Mouse (Mus musculus) MEL (cell line): ENCODE measurements at regions not wholly inside any gene's neighbourhood (a gene's known extent, or its start where the extent isn't known, plus 50 kb on each side); places are given as distances from the start of the nearest gene placed in this dataset.

Experiments
- DNase-seq: peaks from one replicate; pipeline ENCODE4 v3.0.0; 2011; ENCODE audit warnings: low read depth, low spot score
- H3K27ac ChIP-seq: 2 replicates; pipeline ENCODE4 v1.5.1; 2012; ENCODE audit warnings: low read depth, mild to moderate bottlenecking, control low read depth, low read length, moderate library complexity; ENCODE audit not compliant: control insufficient read depth
- H3K27me3 ChIP-seq, 2 experiments: fragments of 150-350 bp in 1 of 2; sonication (generic) in 1 of 2; 2 replicates each; pipeline ENCODE4 v1.6.1; 2012; ENCODE audit warnings: low read length in 2 of 2, mild to moderate bottlenecking in 2 of 2, improper control_type of control experiment in 1 of 2, moderate library complexity in 1 of 2; ENCODE audit not compliant: insufficient read depth in 2 of 2, control insufficient read depth in 1 of 2
- H3K36me3 ChIP-seq, 2 experiments: 2 replicates each; pipeline ENCODE4 v1.6.1; 2012 to 2014; ENCODE audit warnings: low read length in 2 of 2, improper control_type of control experiment in 1 of 2, inconsistent platforms in 1 of 2, mild to moderate bottlenecking in 1 of 2; ENCODE audit not compliant: insufficient read depth in 2 of 2, control insufficient read depth in 1 of 2
- H3K4me1 ChIP-seq, 2 experiments: fragments of 150-350 bp in 1 of 2; sonication (generic) in 1 of 2; 2 replicates each; pipeline ENCODE4 v1.6.1; 2012; ENCODE audit warnings: low read length in 2 of 2, improper control_type of control experiment in 1 of 2, mild to moderate bottlenecking in 1 of 2; ENCODE audit not compliant: insufficient read depth in 2 of 2, control insufficient read depth in 1 of 2
- H3K4me3 ChIP-seq, 2 experiments: fragments of 150-350 bp in 1 of 2; sonication (generic) in 1 of 2; 2 replicates each; pipeline ENCODE4 v1.5.1; 2012; ENCODE audit warnings: low read depth in 2 of 2, low read length in 2 of 2, mild to moderate bottlenecking in 2 of 2, moderate library complexity in 2 of 2, control low read depth in 1 of 2, improper control_type of control experiment in 1 of 2; ENCODE audit not compliant: control insufficient read depth in 1 of 2, insufficient read depth in 1 of 2
- H3K79me2 ChIP-seq: 2 replicates; pipeline ENCODE4 v1.6.1; 2012; ENCODE audit warnings: mild to moderate bottlenecking, low read length, moderate library complexity; ENCODE audit not compliant: control insufficient read depth, poor library complexity, insufficient read depth
- H3K9ac ChIP-seq: 2 replicates; pipeline ENCODE4 v1.6.1; 2012; ENCODE audit warnings: low read depth, mild to moderate bottlenecking, control low read depth, low read length, moderate library complexity; ENCODE audit not compliant: control insufficient read depth, poor library complexity, severe bottlenecking
- H3K9me3 ChIP-seq: fragments of 150-350 bp; sonication (generic); replicated peaks from 2 replicates; pipeline ENCODE4 v1.6.1; 2012; ENCODE audit warnings: mild to moderate bottlenecking, low read length, improper control_type of control experiment, moderate library complexity; ENCODE audit not compliant: insufficient read depth
- GABPA ChIP-seq: IDR thresholded peaks from 2 replicates; pipeline ENCODE4 v1.6.1; 2012; ENCODE audit warnings: low read depth, mild to moderate bottlenecking, inconsistent platforms, low read length, improper control_type of control experiment, moderate library complexity
- GATA1 ChIP-seq: IDR thresholded peaks from 2 replicates; pipeline ENCODE4 v1.6.1; 2011; ENCODE audit warnings: low read depth, low read length, improper control_type of control experiment
- MAX ChIP-seq: IDR thresholded peaks from 2 replicates; pipeline ENCODE4 v1.6.1; 2011; ENCODE audit warnings: low read length, improper control_type of control experiment
- MAZ ChIP-seq: IDR thresholded peaks from 2 replicates; pipeline ENCODE4 v1.6.1; 2012; ENCODE audit warnings: low read depth, mild to moderate bottlenecking, inconsistent platforms, low read length, improper control_type of control experiment
- MEF2A ChIP-seq: IDR thresholded peaks from 2 replicates; pipeline ENCODE4 v1.6.1; 2014; ENCODE audit warnings: low read depth, mild to moderate bottlenecking, inconsistent platforms, low read length, improper control_type of control experiment; ENCODE audit not compliant: poor library complexity, insufficient replicate concordance, severe bottlenecking; ENCODE audit errors: extremely low read depth
- NRF1 ChIP-seq: IDR thresholded peaks from 2 replicates; pipeline ENCODE4 v1.6.1; 2014; ENCODE audit warnings: low read depth, mild to moderate bottlenecking, inconsistent platforms, low read length, improper control_type of control experiment, moderate library complexity; ENCODE audit not compliant: poor library complexity, insufficient read depth, severe bottlenecking
- POLR2A ChIP-seq, 2 experiments: IDR thresholded peaks; 2 replicates each; pipeline ENCODE4 v1.6.1; 2011 to 2012; ENCODE audit warnings: low read length in 2 of 2, mild to moderate bottlenecking in 2 of 2, control low read depth in 1 of 2, improper control_type of control experiment in 1 of 2, low read depth in 1 of 2, moderate library complexity in 1 of 2; ENCODE audit not compliant: control insufficient read depth in 1 of 2, insufficient read depth in 1 of 2, poor library complexity in 1 of 2
- RAD21 ChIP-seq: IDR thresholded peaks from 2 replicates; pipeline ENCODE4 v1.6.1; 2011; ENCODE audit warnings: mild to moderate bottlenecking, low read depth, low read length, improper control_type of control experiment
- SIN3A ChIP-seq: IDR thresholded peaks from 2 replicates; pipeline ENCODE4 v1.6.1; 2012; ENCODE audit warnings: low read length, improper control_type of control experiment, inconsistent platforms
- TAL1 ChIP-seq: IDR thresholded peaks from 2 replicates; pipeline ENCODE4 v1.6.1; 2012; ENCODE audit warnings: mild to moderate bottlenecking, inconsistent platforms, low read length, moderate library complexity, mixed read lengths
- TCF12 ChIP-seq: IDR thresholded peaks from 2 replicates; pipeline ENCODE4 v1.6.1; 2014; ENCODE audit warnings: low read depth, mild to moderate bottlenecking, inconsistent platforms, low read length, improper control_type of control experiment, moderate library complexity
- UBTF ChIP-seq: IDR thresholded peaks from 2 replicates; pipeline ENCODE4 v1.6.1; 2012; ENCODE audit warnings: low read depth, mild to moderate bottlenecking, inconsistent platforms, low read length, improper control_type of control experiment, moderate library complexity, borderline replicate concordance; ENCODE audit not compliant: insufficient read depth
- USF1 ChIP-seq: IDR thresholded peaks from 2 replicates; pipeline ENCODE4 v1.6.1; 2014; ENCODE audit warnings: low read depth, mild to moderate bottlenecking, inconsistent platforms, low read length, improper control_type of control experiment, moderate library complexity
- ZKSCAN1 ChIP-seq: IDR thresholded peaks from 2 replicates; pipeline ENCODE4 v1.6.1; 2012; ENCODE audit warnings: low read depth, mild to moderate bottlenecking, inconsistent platforms, low read length, improper control_type of control experiment, moderate library complexity
- ZMIZ1 ChIP-seq: IDR thresholded peaks from 2 replicates; pipeline ENCODE4 v1.6.1; 2012; ENCODE audit warnings: low read depth, mild to moderate bottlenecking, inconsistent platforms, low read length, improper control_type of control experiment, moderate library complexity

GRCm38 (mm10) chr10:116645631-116646030 lies 64.3 kb upstream of the Cnot2 start:
- no peak overlapping the region for H3K27ac ChIP-seq
- no peaks in the 10 kb centered on the region for H3K9me3 ChIP-seq
- H3K36me3 ChIP-seq, result no peaks in the 10 kb centered on the region
- no peaks in the 10 kb centered on the region for H3K4me1 ChIP-seq
- no peaks in the 10 kb centered on the region for H3K27me3 ChIP-seq
- no peak overlapping the region for H3K4me3 ChIP-seq
- no peaks in the 10 kb centered on the region for H3K79me2 ChIP-seq
- no peak for DNase-seq
- TF ChIP-seq GABPA, result no peak
- TF ChIP-seq MEF2A, result no peak
- no peak for TF ChIP-seq SIN3A
- no peak for TF ChIP-seq TCF12
- TF ChIP-seq MAZ, result no peak
- TF ChIP-seq TAL1, result no peak
- TF ChIP-seq GATA1, result no peak
- TF ChIP-seq ZKSCAN1, result no peak
- no peak for TF ChIP-seq USF1
- TF ChIP-seq ZMIZ1, result no peak
- TF ChIP-seq UBTF, result no peak
- TF ChIP-seq NRF1, result no peak
- TF ChIP-seq RAD21, result no peak
- no peak overlapping the region for H3K9ac ChIP-seq

- no peak for TF ChIP-seq POLR2A (IDR thresholded peaks at IDR 0.05; ENCODE audit: control insufficient read depth in 1 of 2, insufficient read depth in 1 of 2, low read depth in 1 of 2, low read length in 2 of 2, poor library complexity in 1 of 2)
- no peak for TF ChIP-seq MAX
- no peak for TF ChIP-seq TAL1
- no peaks in the 10 kb centered on the region for H3K27me3 ChIP-seq
- H3K4me3 ChIP-seq, result no peak overlapping the region
- no peaks in the 10 kb centered on the region for H3K79me2 ChIP-seq
- H3K36me3 ChIP-seq, result no peaks in the 10 kb centered on the region
- no peaks in the 10 kb centered on the region for H3K4me1 ChIP-seq
- H3K9ac ChIP-seq, result no peak overlapping the region
- no peak overlapping the region for H3K27ac ChIP-seq
- no peak for DNase-seq
- no peaks in the 10 kb centered on the region for H3K9me3 ChIP-seq
Observed at GRCm38 (mm10) chr10:116645108-116645507, 63.8 kb upstream of the Cnot2 start.
